Mouse (Mus musculus): ENCODE data around the gene Fcgr3.
"Not testable (repeated sequence)": the region's sequence is repeated elsewhere in the genome, so short reads cannot be mapped to it uniquely, and the experiment has no call there.

The Fcgr3 gene

GRCm38 (mm10) chr1:171085718-171086117 lies 21.0 kb upstream of the Fcgr3 start:
- no peak for DNase-seq (ENCODE audit: low spot score)

DNA sequence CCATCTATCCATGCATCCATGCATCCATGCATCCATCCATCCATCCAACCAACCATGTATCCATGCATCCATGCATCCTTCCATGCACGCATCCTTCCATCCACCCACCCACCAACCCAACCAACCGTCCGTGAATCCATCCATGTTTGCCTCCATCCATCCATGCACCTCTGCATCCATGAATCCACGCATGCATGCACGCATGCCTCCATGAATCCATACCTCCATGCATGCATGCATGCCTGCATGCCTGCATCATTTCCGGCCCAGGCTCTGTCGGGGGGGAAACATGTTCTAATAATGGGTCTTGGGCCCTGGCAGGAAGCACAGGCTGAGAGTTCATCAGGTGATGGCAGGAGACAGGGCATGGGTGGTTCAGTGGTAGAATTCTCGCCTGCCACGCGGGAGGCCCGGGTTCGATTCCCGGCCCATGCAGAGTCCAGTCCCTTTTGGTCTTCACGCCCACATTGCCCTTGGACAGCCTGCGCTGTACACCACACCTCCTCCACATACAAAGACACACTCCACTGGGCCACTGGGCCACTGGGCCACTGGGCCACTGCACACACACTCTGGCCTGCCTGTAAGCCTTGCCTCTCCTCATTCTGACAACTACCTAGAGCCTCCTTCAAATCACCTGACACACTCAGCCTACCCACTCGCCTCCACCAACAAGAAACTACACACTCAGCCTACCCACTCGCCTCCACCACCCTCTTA lies 16.9 kb upstream of the Fcgr3 start:
- not testable (repeated sequence) for DNase-seq (ENCODE audit: low spot score)

DNA sequence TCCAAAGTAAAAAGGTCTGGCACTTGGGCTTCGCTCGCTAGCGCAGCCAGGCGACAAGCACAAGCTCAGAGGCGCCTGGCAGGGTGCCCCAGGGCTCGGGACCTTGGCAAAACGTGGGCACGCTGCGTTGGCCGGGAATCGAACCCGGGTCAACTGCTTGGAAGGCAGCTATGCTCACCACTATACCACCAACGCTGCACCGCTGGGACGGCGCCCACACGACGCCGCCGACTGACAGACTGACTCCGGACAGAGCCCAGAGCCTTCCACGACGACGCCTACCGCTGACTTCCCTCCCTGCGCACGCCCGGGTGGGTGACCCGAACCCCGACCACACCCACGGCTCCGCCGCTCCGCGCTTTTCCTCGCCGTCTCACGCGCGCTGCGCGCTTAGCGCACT lies 15.1 kb upstream of the Fcgr3 start:
- not testable (repeated sequence) for DNase-seq (ENCODE audit: low spot score)

DNA sequence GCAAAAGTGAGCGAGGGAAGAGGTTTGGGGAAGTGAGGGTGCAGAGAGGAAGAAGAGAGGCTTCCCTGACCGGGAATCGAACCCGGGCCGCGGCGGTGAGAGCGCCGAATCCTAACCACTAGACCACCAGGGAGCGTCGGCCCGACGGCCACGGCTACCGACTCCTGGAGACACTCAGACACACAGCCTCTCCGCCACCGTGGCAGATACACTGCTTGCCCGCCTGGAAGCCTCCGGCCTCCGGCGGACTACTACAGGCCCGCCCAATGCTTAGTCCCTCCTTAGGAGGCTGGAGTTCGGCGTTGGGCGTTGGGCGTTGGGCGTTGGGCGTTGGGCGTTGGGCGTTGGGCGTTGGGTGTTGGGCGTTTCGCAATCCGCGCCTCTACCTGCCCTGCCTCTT lies 14.6 kb upstream of the Fcgr3 start:
- not testable (repeated sequence) for DNase-seq (ENCODE audit: low spot score)

- DNase-seq (ENCODE audit: low spot score): not testable (repeated sequence)
Observed at GRCm38 (mm10) chr1:171078419-171078818, 13.7 kb upstream of the Fcgr3 start.

GRCm38 (mm10) chr1:171077955-171078354 lies 13.2 kb upstream of the Fcgr3 start:
- peak; percentile 57 for DNase-seq (ENCODE audit: low spot score)

DNA sequence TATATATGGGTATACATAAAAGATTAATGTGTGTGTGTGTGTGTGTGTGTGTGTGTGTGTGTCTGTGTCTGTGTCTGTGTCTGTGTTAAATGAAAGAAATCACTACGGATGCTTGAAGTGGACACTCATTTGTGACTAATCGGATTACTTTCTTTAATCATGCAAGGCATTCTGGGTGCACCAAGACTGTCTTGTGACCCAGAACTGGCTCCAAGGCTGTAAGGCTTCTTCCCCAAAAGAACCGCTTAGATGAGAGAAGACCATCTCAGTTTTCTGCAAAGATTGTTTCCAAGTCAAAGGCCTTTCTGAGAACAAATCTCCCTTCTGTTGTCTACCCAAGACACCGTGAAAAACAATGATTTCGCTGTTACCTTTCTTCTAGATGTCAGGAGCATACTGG lies 12.5 kb upstream of the Fcgr3 start:
- DNase-seq (ENCODE audit: low spot score): not testable (repeated sequence)

DNA sequence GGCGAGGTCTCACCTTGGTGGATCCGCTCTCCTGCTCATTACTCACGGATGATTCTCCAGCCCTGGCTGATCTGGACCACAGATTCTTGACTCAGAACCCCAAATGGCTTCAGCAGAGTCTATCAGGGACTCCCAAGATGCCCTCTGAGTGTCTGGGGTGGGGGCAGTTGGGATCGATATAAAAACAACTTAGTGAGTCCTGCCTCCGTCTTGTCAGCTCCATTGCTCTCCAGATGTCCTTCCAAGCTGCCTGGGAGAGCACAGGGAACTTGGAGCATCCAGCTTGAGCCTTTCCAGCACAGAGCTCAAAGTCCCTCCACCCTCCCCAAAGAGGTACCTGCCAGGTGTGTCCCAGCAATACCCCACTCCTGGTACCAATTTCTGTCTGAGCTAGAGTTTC lies 11.4 kb upstream of the Fcgr3 start:
- not testable (repeated sequence) for DNase-seq (ENCODE audit: low spot score)

GRCm38 (mm10) chr1:171074283-171074682 lies 9.5 kb upstream of the Fcgr3 start:
- DNase-seq (ENCODE audit: low spot score): not testable (repeated sequence)

DNA sequence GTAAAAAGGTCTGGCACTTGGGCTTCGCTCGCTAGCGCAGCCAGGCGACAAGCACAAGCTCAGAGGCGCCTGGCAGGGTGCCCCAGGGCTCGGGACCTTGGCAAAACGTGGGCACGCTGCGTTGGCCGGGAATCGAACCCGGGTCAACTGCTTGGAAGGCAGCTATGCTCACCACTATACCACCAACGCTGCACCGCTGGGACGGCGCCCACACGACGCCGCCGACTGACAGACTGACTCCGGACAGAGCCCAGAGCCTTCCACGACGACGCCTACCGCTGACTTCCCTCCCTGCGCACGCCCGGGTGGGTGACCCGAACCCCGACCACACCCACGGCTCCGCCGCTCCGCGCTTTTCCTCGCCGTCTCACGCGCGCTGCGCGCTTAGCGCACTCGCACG lies 7.5 kb upstream of the Fcgr3 start:
- DNase-seq (ENCODE audit: low spot score): not testable (repeated sequence)

GRCm38 (mm10) chr1:171071726-171072125 lies 7.0 kb upstream of the Fcgr3 start:
- not testable (repeated sequence) for DNase-seq (ENCODE audit: low spot score)

DNA sequence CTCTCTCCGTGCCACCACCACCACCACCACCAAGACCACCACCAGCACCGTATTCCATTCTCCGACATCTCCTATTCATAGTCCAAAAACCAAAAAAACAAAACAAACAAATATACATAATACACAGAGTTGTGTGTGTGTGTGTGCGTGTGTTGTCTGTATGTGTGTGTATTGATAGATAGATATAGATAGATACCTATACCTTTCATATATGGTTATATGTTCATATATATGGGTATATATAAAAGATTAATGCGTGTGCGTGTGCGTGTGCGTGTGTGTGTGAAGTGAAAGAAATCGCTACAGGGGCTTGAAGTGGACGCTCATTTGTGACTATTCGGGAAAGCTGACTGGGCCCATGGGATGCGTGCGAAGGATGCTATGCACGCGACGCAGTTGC lies 6.1 kb upstream of the Fcgr3 start:
- DNase-seq (ENCODE audit: low spot score): not testable (repeated sequence)

DNA sequence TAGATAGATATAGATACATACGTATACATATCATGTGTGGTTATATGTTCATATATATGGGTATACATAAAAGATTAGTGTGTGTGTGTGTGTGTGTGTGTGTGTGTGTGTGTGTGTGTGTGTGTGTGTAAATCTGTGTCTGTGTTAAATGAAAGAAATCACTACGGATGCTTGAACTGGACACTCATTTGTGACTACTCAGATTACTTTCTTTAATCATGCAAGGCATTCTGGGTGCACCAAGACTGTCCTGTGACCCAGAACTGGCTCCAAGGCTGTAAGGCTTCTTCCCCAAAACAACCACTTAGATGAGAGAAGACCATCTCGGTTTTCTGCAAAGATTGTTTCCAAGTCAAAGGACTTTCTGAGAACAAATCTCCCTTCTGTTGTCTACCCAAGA lies 4.8 kb upstream of the Fcgr3 start:
- DNase-seq (ENCODE audit: low spot score): not testable (repeated sequence)

DNA sequence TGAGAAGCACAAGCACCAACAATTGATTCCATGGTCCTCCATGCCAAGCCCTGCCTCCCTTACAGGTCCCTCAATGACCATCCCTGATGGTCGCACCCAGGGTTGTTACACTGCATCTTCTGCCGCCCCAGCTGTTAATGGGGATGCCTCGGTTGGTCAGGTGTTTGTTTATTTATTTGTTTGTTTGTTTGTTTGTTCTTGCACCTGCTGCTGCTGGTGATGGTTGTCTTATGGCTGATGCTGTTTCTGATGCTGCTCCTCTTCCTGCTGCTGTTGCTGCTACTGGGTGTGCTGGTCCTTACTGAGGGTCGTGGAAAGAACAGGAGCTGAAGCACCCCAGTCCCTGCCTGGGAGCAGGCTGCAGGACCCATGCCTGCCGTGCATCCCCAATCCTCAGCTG lies 3.2 kb upstream of the Fcgr3 start:
- DNase-seq (ENCODE audit: low spot score): not testable (repeated sequence)

DNA sequence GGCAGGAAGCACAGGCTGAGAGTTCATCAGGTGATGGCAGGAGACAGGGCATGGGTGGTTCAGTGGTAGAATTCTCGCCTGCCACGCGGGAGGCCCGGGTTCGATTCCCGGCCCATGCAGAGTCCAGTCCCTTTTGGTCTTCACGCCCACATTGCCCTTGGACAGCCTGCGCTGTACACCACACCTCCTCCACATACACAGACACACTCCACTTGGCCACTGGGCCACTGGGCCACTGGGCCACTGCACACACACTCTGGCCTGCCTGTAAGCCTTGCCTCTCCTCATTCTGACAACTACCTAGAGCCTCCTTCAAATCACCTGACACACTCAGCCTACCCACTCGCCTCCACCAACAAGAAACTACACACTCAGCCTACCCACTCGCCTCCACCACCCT lies 1.8 kb upstream of the Fcgr3 start:
- DNase-seq (ENCODE audit: low spot score): not testable (repeated sequence)

DNA sequence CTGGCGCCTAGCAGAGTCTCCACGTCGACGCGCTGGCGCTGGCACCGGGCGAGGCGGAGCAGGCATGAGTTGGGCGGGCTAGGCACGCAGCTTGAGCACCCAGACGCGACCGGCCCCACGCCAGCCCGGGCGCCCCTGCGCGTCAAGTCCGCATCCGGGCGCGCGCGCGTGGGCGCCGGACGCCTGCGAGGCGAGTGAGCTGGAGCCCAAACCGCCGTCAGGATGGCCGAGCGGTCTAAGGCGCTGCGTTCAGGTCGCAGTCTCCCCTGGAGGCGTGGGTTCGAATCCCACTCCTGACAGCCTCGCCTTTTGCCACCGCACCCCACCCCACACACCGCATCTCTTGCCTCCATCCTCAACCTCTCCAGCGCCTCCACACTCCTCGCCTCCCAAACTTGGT lies 1.0 kb upstream of the Fcgr3 start:
- peak; percentile 53 for DNase-seq (ENCODE audit: low spot score)

GRCm38 (mm10) chr1:171065243-171065587 lies 480 bp upstream of the Fcgr3 start:
- DNase-seq (ENCODE audit: low spot score): peak; percentile 51

DNA sequence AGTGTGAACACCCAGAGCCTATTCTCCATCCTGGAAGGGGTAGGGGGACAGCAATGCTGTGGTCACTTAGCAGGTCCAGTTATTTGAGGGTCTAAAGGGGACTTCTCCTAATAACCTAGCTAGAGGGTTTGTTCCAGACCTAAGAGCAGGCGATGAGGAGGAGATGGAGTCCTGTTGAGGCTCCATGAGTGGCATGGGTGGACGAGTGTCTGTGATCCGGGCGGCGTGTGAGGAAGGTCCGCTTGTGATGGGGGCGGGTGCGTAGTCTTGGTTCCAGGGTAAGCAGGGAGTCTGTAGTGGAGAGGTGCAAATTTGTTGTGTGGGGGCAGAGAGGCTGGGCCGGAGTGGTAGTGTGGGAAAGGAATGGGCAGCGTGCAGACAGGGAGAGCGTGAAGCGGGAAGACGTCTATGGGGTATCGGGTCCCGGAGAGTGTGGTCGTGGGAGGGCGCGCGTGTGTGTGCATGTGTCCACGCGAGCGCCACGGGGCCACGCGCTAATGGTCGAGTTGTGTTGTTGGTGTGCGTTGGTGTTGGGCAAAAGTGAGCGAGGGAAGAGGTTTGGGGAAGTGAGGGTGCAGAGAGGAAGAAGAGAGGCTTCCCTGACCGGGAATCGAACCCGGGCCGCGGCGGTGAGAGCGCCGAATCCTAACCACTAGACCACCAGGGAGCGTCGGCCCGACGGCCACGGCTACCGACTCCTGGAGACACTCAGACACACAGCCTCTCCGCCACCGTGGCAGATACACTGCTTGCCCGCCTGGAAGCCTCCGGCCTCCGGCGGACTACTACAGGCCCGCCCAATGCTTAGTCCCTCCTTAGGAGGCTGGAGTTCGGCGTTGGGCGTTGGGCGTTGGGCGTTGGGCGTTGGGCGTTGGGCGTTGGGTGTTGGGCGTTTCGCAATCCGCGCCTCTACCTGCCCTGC lies 905 bp downstream of the Fcgr3 start:
- peak; percentile 52 for DNase-seq (ENCODE audit: low spot score)

GRCm38 (mm10) chr1:171061566-171061965 lies 3.2 kb downstream of the Fcgr3 start:
- no peak for DNase-seq (ENCODE audit: low spot score)

GRCm38 (mm10) chr1:171060392-171060791 lies 4.3 kb downstream of the Fcgr3 start:
- DNase-seq (ENCODE audit: low spot score): no peak

DNA sequence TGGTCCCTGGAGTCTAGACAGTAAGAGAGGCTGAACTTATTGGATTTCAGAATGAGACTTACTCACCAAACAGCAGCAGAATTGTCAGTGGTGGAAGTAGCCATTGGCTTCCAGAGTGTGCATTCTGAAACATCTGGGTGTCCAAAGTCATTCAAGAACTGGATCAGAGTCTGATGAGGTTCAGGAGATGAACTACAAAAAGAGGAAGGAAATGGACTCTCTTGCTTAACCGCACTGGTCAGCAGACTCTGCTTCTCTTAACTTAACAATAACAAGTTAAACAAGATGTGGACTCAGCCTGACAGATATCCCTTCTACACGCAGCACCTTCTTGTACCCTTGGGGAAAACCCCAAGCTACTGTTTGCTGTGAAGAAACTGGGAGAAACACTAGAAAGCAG lies 5.5 kb downstream of the Fcgr3 start:
- DNase-seq (ENCODE audit: low spot score): no peak

GRCm38 (mm10) chr1:171057253-171057652 lies 7.5 kb downstream of the Fcgr3 start:
- DNase-seq (ENCODE audit: low spot score): no peak

DNA sequence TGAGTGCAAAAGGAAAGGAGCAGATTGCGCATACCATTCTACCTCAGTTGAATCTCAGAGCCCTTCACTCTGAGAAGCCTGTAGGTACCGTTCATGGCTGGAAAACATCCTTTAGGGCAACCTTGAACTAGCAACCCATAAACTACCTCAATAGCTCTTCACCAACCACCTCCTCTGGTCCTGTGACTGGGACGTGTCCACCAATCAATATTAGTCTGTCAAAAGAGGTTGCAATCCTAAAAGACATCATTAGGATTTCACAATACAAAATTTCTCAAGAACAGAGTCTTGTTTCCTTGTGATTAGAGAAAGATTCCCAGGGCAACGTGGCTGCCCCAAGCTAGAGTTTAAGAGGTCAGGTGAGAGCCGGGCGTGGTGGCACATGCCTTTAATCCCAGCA lies 11.4 kb downstream of the Fcgr3 start:
- no peak for DNase-seq (ENCODE audit: low spot score)
